Mouse (Mus musculus): ENCODE measurements at regions not wholly inside any gene's neighbourhood (a gene's known extent, or its start where the extent isn't known, plus 50 kb on each side); places are given as distances from the start of the nearest gene placed in this dataset.

DNA sequence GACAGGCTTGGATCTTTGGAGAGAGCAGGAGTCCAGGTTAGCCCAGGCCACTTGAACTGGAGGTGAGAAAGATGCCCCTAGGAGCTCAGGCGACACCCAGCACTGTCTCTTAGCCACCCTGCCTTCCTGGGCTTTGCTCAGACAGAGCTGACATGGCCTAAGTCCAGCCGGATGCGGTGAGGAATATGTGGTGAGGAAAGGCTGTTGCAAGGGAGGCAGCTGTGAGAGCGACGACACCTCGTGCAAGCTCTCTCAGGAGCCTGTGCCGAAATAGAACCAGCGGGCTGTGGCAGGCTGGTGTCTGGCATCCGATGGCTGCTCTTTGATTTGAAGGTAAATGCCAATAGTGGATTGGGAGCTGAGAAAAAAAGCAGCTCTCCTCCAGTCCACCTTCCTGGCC lies 191.4 kb upstream of the Sdk2 start:
- TF ChIP-seq GATA1 (IDR thresholded peaks at IDR 0.05; ENCODE audit: low read length) (no peak), TAL1 (IDR thresholded peaks at IDR 0.05; ENCODE audit: low read length) (no peak)
